Mouse (Mus musculus) liver, embryonic 11.5 days (tissue): ENCODE data around the gene C730034F03Rik. TPM values are rescaled to one million over a fixed set of nuclear protein-coding genes. Genes with fewer than 3 reads are reported as not detected.

ENCODE experiments used
- polyA plus RNA-seq: library from polyadenylated mRNA; unstranded; fragments of >200 nt; fragmentation: Nextera tagmentation; extraction: Ambion mirVana; gene quantifications from 2 replicates; pipeline ENCODE4 v1.2.1, GENCODE M21; 2014

The C730034F03Rik gene
- polyA plus RNA-seq, 1 experiment from 2014 or later: 2.8 TPM

Other genes starting within 250 kb of the C730034F03Rik start
- gene Plxnb2, start 248.8 kb upstream of the C730034F03Rik start, polyA plus RNA-seq: 70.5 and 78.3 TPM in 2 replicates
- 9.5 and 10.5 TPM in 2 replicates for gene Dennd6b, start 233.1 kb upstream of the C730034F03Rik start, polyA plus RNA-seq
- gene Ppp6r2, start 218.0 kb upstream of the C730034F03Rik start, polyA plus RNA-seq: 25.0 and 31.6 TPM in 2 replicates
- 51.4 and 52.2 TPM in 2 replicates for gene Sbf1, start 114.3 kb upstream of the C730034F03Rik start, polyA plus RNA-seq
- gene Adm2, start 106.9 kb upstream of the C730034F03Rik start, polyA plus RNA-seq: 6.6 and 7.0 TPM in 2 replicates
- 2.0 and 2.7 TPM in 2 replicates for gene Miox, start 95.2 kb upstream of the C730034F03Rik start, polyA plus RNA-seq
- gene Lmf2, start 73.9 kb upstream of the C730034F03Rik start, polyA plus RNA-seq: 44.1 and 46.0 TPM in 2 replicates
- gene Ncaph2, start 73.9 kb upstream of the C730034F03Rik start, polyA plus RNA-seq: 163 TPM in 2 replicates
- 8.1 and 9.7 TPM in 2 replicates for gene Sco2, start 55.7 kb upstream of the C730034F03Rik start, polyA plus RNA-seq
- gene Tymp, start 52.5 kb upstream of the C730034F03Rik start, polyA plus RNA-seq: 1.5 and 1.8 TPM in 2 replicates
- gene Odf3b, start 50.3 kb upstream of the C730034F03Rik start, polyA plus RNA-seq: 0.43 and 0.71 TPM in 2 replicates
- not detected in 2 replicates for gene Klhdc7b, start 44.7 kb upstream of the C730034F03Rik start, polyA plus RNA-seq
- not detected in 2 replicates for gene Syce3, start 19.1 kb upstream of the C730034F03Rik start, polyA plus RNA-seq
- 3.5 and 3.9 TPM in 2 replicates for gene Cpt1b, start 3.7 kb upstream of the C730034F03Rik start, polyA plus RNA-seq
- not detected in 2 replicates for gene Gm44502, start 107 bp downstream of the C730034F03Rik start, polyA plus RNA-seq
- gene Chkb, start 319 bp downstream of the C730034F03Rik start, polyA plus RNA-seq: 43.5 and 47.5 TPM in 2 replicates
- 0.26 and 0.36 TPM in 2 replicates for gene Mapk8ip2, start 24.3 kb downstream of the C730034F03Rik start, polyA plus RNA-seq
- gene Arsa, start 47.8 kb downstream of the C730034F03Rik start, polyA plus RNA-seq: 8.6 and 9.0 TPM in 2 replicates
- gene Shank3, start 70.0 kb downstream of the C730034F03Rik start, polyA plus RNA-seq: 1.1 and 1.7 TPM in 2 replicates
- 0.11 TPM in 1 of 2 replicates, not detected in the other for gene Acr, start 138.7 kb downstream of the C730034F03Rik start, polyA plus RNA-seq
- 24.8 and 27.1 TPM in 2 replicates for gene Rabl2, start 162.3 kb downstream of the C730034F03Rik start, polyA plus RNA-seq